Mouse (Mus musculus) forebrain, embryonic 15.5 days (tissue): ENCODE measurements at regions not wholly inside any gene's neighbourhood (a gene's known extent, or its start where the extent isn't known, plus 50 kb on each side); places are given as distances from the start of the nearest gene placed in this dataset.

Experiments
- ATAC-seq: fragments of 200-750 bp; cut with Nextera tagmentation; replicated peaks from 2 replicates; pipeline ENCODE4 v1.8.0; 2017; ENCODE audit warnings: mild to moderate bottlenecking, moderate TSS enrichment, moderate library complexity
- H3K27ac ChIP-seq: fragments of 300-500 bp; sonication (generic); replicated peaks from 2 replicates; pipeline ENCODE4 v1.5.1; 2015; ENCODE audit warnings: mild to moderate bottlenecking, inconsistent platforms
- H3K27me3 ChIP-seq: fragments of 300-500 bp; sonication (generic); 2 replicates; pipeline ENCODE4 v1.6.1; 2015; ENCODE audit warnings: inconsistent platforms
- H3K36me3 ChIP-seq: fragments of 300-500 bp; sonication (generic); 2 replicates; pipeline ENCODE4 v1.6.1; 2015; ENCODE audit warnings: mild to moderate bottlenecking, inconsistent platforms
- H3K4me1 ChIP-seq: fragments of 300-500 bp; sonication (generic); 2 replicates; pipeline ENCODE4 v1.6.1; 2015; ENCODE audit warnings: inconsistent platforms
- H3K4me2 ChIP-seq: fragments of 300-500 bp; sonication (generic); replicated peaks from 2 replicates; pipeline ENCODE4 v1.6.1; 2015; ENCODE audit warnings: mild to moderate bottlenecking, inconsistent platforms
- H3K4me3 ChIP-seq: fragments of 300-500 bp; sonication (generic); 2 replicates; pipeline ENCODE4 v1.5.1; 2015; ENCODE audit warnings: mild to moderate bottlenecking, inconsistent platforms
- H3K9ac ChIP-seq: fragments of 300-500 bp; sonication (generic); replicated peaks from 2 replicates; pipeline ENCODE4 v1.6.1; 2015; ENCODE audit warnings: mild to moderate bottlenecking, inconsistent platforms
- H3K9me3 ChIP-seq: fragments of 300-500 bp; sonication (generic); 2 replicates; pipeline ENCODE4 v1.6.1; 2016; ENCODE audit warnings: inconsistent platforms
- WGBS: fragments of 180-500 bp; shearing (Covaris S2); methylation state at CpG from one replicate; pipeline ENCODE4 v1.1.7; 2015; ENCODE audit warnings: mixed read lengths; 5-methylcytosine and 5-hydroxymethylcytosine counted together

DNA sequence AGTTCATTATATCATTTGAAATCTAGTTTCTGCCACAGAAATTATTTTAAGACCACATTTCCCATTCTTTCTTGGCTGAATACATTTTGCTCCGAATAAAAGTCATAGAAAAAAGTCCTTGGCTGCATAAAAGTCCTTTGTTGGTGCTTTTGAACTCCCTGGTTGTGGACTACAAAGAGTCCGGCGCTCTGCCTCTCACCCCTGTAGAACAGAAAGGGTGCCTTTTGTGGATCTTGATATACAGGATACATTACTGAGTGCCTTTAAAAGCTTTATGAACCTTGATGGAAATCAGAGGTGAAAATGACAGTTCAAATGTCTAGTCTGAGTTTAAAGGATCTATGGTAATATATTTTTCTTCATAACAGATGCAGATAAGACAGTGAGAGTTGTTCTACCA lies 355.5 kb downstream of the Anxa1 start:
- WGBS, result 50% methylated on average over 3 of the region's 3 CpGs
- ATAC-seq, result no peak

GRCm38 (mm10) chr19:20027667-20028282 lies 363.0 kb downstream of the Anxa1 start:
- Histone ChIP-seq H3K27me3 (no peaks in the 10 kb centered on the region), H3K4me2 (peak overlapping the region; percentile 29), H3K36me3 (no peaks in the 10 kb centered on the region), H3K27ac (no peak overlapping the region), H3K9me3 (no peaks in the 10 kb centered on the region), H3K9ac (no peak overlapping the region), H3K4me3 (no peak overlapping the region), H3K4me1 (peaks cover 6% of the 10 kb centered on the region; the same call in 1 of the 2 replicates)
- whole genome bisulfite sequencing, result 18% methylated on average over 11 of the region's 11 CpGs
- peak; percentile 89 for ATAC-seq

More for the DNA sequence above, 355.5 kb downstream of the Anxa1 start:
- H3K36me3 ChIP-seq, result no peaks in the 10 kb centered on the region
- H3K27me3 ChIP-seq, result no peaks in the 10 kb centered on the region
- no peaks in the 10 kb centered on the region for H3K9me3 ChIP-seq
- H3K4me1 ChIP-seq, result no peaks in the 10 kb centered on the region
- H3K4me2 ChIP-seq, result no peak overlapping the region
- no peak overlapping the region for H3K27ac ChIP-seq
- no peak overlapping the region for H3K4me3 ChIP-seq
- no peak overlapping the region for H3K9ac ChIP-seq

DNA sequence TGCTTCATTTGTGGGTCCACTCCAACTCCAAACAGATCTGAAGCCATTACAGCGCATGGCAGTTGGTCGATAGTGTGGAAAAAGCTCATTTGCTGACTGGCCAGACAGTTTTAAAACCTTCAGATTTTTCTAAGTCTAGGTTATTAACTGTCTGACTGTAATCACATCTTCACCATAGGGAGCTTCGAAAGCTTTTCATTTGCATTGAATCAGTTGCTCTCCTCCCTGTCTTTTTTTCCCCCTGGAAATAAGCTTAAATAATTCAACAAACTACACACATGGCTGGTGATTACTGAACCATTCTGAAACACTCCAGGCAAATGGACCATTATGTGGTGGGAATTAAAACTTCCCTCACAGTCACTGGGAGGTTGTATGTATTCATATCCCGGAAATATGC lies 376.6 kb downstream of the Anxa1 start:
- no peak overlapping the region for H3K9ac ChIP-seq

DNA sequence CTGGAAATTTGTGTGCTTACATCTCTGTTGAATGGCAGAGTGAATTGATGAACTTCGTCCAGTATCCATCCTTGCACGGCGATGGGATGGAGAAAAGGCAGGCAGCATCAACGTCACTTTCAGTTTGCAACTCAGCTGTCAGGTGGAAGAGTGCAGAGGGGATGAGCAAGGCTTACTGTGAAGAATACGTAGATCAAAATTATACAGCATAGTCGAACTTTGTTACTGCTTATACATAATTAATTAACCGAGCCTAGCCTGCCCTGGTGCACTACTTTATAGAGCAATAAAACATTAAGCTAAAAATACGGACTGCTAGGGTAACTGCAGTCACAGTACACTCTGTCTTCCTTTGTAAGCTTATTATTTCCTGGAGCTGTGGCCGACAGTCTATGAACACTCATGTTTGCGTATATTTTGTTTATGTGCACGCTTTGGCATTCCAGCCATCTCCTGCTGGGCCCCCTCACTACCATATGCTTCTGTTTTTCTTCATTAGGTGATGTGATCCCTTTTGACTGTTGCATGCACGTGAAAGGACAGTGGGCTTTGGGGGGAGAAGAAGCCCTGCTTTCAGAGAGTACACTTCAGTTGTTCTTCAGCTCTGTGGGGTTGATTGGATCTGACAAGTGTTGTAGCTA lies 380.8 kb downstream of the Anxa1 start:
- H3K9ac ChIP-seq, result no peak overlapping the region

More for the DNA sequence above, 376.6 kb downstream of the Anxa1 start:
- H3K27me3 ChIP-seq, result no peaks in the 10 kb centered on the region
- no peak overlapping the region for H3K27ac ChIP-seq
- 64% methylated on average over 4 of the region's 4 CpGs for WGBS
- peaks cover 7% of the 10 kb centered on the region; the same call in 1 of the 2 replicates for H3K4me1 ChIP-seq
- no peak overlapping the region for H3K4me2 ChIP-seq
- no peak overlapping the region for H3K4me3 ChIP-seq
- no peak for ATAC-seq
- H3K36me3 ChIP-seq, result no peaks in the 10 kb centered on the region
- H3K9me3 ChIP-seq, result no peaks in the 10 kb centered on the region

GRCm38 (mm10) chr19:20005932-20006625 lies 384.7 kb downstream of the Anxa1 start:
- ATAC-seq, result peak; percentile 94
- Histone ChIP-seq H3K27me3 (no peaks in the 10 kb centered on the region), H3K9me3 (no peaks in the 10 kb centered on the region), H3K27ac (peak overlapping the region; percentile 34; the same call in 1 of the 2 replicates), H3K4me3 (no peak overlapping the region), H3K9ac (no peak overlapping the region), H3K36me3 (no peaks in the 10 kb centered on the region), H3K4me1 (peaks cover 12% of the 10 kb centered on the region), H3K4me2 (no peak overlapping the region)
- 10% methylated on average over 4 of the region's 4 CpGs for WGBS

More for the DNA sequence above, 380.8 kb downstream of the Anxa1 start:
- Histone ChIP-seq H3K4me2 (peak overlapping the region; percentile 22), H3K36me3 (no peaks in the 10 kb centered on the region), H3K27ac (no peak overlapping the region), H3K27me3 (no peaks in the 10 kb centered on the region), H3K4me3 (no peak overlapping the region), H3K9me3 (no peaks in the 10 kb centered on the region), H3K4me1 (peaks cover 12% of the 10 kb centered on the region)
- 0 out of 2 replicates have a peak, but pooled peaks have one; percentile 7 for ATAC-seq
- 46% methylated on average over 12 of the region's 12 CpGs for WGBS

DNA sequence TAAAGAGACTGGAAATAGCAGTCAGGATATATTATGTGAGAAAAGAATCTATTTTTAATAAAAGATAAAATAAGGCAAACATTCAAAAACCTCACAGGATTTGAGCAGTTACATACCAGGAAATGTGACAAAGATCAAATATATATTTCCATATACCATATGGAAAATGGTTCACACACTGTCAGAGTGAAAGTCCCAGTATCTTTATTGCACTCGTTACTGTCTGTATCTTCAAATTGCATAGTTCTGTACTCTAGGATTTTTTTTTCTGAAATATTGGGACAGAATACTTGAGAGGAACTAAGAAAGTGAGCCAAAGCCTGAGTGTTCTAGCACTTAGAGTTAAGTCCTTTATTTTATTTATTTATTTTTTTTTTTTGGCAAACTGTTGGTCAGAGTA lies 403.5 kb downstream of the Anxa1 start:
- 71% methylated on average over 1 of the region's 1 CpGs for WGBS
- H3K36me3 ChIP-seq, result no peaks in the 10 kb centered on the region
- ATAC-seq, result no peak
- no peaks in the 10 kb centered on the region for H3K9me3 ChIP-seq
- no peak overlapping the region for H3K4me3 ChIP-seq
- no peaks in the 10 kb centered on the region for H3K4me1 ChIP-seq
- H3K9ac ChIP-seq, result no peak overlapping the region
- no peak overlapping the region for H3K4me2 ChIP-seq
- no peaks in the 10 kb centered on the region for H3K27me3 ChIP-seq
- no peak overlapping the region for H3K27ac ChIP-seq

DNA sequence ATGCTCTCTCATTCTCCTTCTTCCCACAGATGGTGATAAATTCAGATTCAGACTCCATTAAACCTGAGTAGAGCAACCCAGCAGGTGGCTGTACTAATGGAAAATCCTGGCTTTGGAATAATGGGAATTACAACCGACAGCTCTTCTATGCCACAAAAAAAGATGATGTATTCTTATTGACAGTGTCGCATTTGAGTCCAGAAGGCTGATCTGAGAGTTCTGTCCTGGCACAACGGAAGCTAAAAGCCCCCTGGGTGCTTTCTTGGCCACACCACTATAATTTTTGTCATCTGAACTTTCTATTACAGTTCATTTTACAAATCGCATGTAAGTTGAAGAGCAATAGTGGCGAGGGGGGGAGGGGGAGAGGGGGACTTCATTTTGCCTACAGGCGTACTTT lies 411.9 kb downstream of the Anxa1 start:
- 58% methylated on average over 6 of the region's 6 CpGs for WGBS
- Histone ChIP-seq H3K9me3 (no peaks in the 10 kb centered on the region), H3K27ac (no peak overlapping the region)

GRCm38 (mm10) chr19:19977609-19978259 lies 413.0 kb downstream of the Anxa1 start:
- no peak; the same call in 1 of the 2 replicates for ATAC-seq
- H3K36me3 ChIP-seq, result no peaks in the 10 kb centered on the region
- peak overlapping the region; percentile 16 for H3K4me2 ChIP-seq
- H3K4me3 ChIP-seq, result no peak overlapping the region
- no peak overlapping the region for H3K27ac ChIP-seq
- 0 out of 2 replicates have a peak, but pooled peaks cover 4% of the 10 kb centered on the region for H3K4me1 ChIP-seq
- H3K9ac ChIP-seq, result no peak overlapping the region
- WGBS, result 23% methylated on average over 9 of the region's 9 CpGs
- H3K27me3 ChIP-seq, result no peaks in the 10 kb centered on the region
- H3K9me3 ChIP-seq, result no peaks in the 10 kb centered on the region

More for the DNA sequence above, 411.9 kb downstream of the Anxa1 start:
- no peaks in the 10 kb centered on the region for H3K27me3 ChIP-seq
- no peaks in the 10 kb centered on the region for H3K36me3 ChIP-seq
- H3K4me3 ChIP-seq, result no peak overlapping the region
- H3K4me1 ChIP-seq, result 0 out of 2 replicates have a peak, but pooled peaks cover 4% of the 10 kb centered on the region
- H3K9ac ChIP-seq, result no peak overlapping the region
- no peak for ATAC-seq
- no peak overlapping the region for H3K4me2 ChIP-seq

GRCm38 (mm10) chr19:19976776-19977175 lies 414.0 kb downstream of the Anxa1 start:
- Histone ChIP-seq H3K36me3 (no peaks in the 10 kb centered on the region), H3K9me3 (no peaks in the 10 kb centered on the region), H3K9ac (no peak overlapping the region), H3K4me3 (no peak overlapping the region), H3K4me1 (0 out of 2 replicates have a peak, but pooled peaks cover 4% of the 10 kb centered on the region), H3K4me2 (no peak overlapping the region), H3K27ac (no peak overlapping the region), H3K27me3 (no peaks in the 10 kb centered on the region)
- no peak for ATAC-seq
- WGBS, result 57% methylated on average over 2 of the region's 2 CpGs

- Histone ChIP-seq H3K9ac (no peak overlapping the region), H3K4me3 (no peak overlapping the region), H3K4me2 (no peak overlapping the region), H3K27ac (no peak overlapping the region), H3K4me1 (no peaks in the 10 kb centered on the region), H3K27me3 (no peaks in the 10 kb centered on the region), H3K36me3 (no peaks in the 10 kb centered on the region), H3K9me3 (no peaks in the 10 kb centered on the region)
- 85% methylated on average over 3 of the region's 3 CpGs for WGBS
- no peak for ATAC-seq
These were observed 420.8 kb downstream of the Anxa1 start for GRCm38 (mm10) chr19:19969780-19970512.

DNA sequence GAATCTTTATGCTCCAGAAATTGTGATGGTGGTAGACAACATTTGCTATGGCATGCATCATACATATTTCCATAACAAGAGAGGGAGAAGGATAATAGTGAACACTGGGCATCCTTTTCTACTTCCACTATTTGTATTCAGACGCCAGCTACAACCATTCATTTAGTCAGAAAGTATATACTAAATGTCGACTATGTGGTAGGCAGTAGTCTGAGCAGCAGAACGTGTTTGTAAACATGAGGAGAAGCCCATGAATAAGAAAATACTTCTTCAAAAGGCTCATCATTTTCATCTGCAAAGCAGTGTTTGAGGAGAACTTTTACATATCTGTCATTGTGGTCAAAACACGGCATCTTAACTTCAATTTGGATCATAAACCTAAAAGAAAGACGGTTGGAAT lies 421.4 kb downstream of the Anxa1 start:
- Histone ChIP-seq H3K27me3 (no peaks in the 10 kb centered on the region), H3K4me1 (no peaks in the 10 kb centered on the region), H3K9ac (no peak overlapping the region), H3K4me2 (no peak overlapping the region), H3K4me3 (no peak overlapping the region), H3K36me3 (no peaks in the 10 kb centered on the region), H3K27ac (no peak overlapping the region), H3K9me3 (no peaks in the 10 kb centered on the region)
- 79% methylated on average over 5 of the region's 5 CpGs for WGBS
- ATAC-seq, result no peak
